12 mouse cellular contexts compared by ENCODE assay signal in genomic region chr7:89433893-89434616, GRCm38 (mm10). TPM values are rescaled to one million over a fixed set of nuclear protein-coding genes. Genes with fewer than 3 reads are reported as not detected.
DNase-seq lines count a peak whose midpoint lies in the region; ATAC-seq lines count a peak whose summit lies in the region.
"Had no signal": no experiment of that assay in that cellular context is flagged by ENCODE, and none has a peak within 500 bp of the region (broad histone marks: within the 10 kb centered on the region; RNA-seq: fewer than 3 reads in every experiment).

No protein-coding gene starts in this region.

- H3K27me3 ChIP-seq in heart, embryonic 10.5 days (ENCODE audit: insufficient read depth, poor library complexity, severe bottlenecking) = no peaks in the 10 kb centered on the region
- H3K27me3 ChIP-seq in heart, embryonic 12.5 days (replicated peaks) = no peaks in the 10 kb centered on the region
- no peaks in the 10 kb centered on the region for H3K27me3 ChIP-seq in lung, embryonic 15.5 days
- no peaks in the 10 kb centered on the region for H3K27me3 ChIP-seq in stomach, embryonic 16.5 days (ENCODE audit: control insufficient read depth, insufficient read depth, low read length)

- no peak overlapping the region for H3K9ac ChIP-seq in heart, embryonic 12.5 days
- no peak overlapping the region for H3K9ac ChIP-seq in lung, embryonic 15.5 days
- no peak overlapping the region for H3K9ac ChIP-seq in stomach, embryonic 16.5 days (ENCODE audit: low read length)

- peak; percentile 70 for DNase-seq in heart, embryonic 10.5 days (ENCODE audit: low spot score)
- DNase-seq in lung, postnatal 25 days (ENCODE audit: low spot score) = no peak
- DNase-seq in kidney, adult 8-10 months = peak; percentile 90 to 96
- no peak for DNase-seq in urinary bladder, postnatal 4 days (ENCODE audit: low spot score in 2 of 2)
- DNase-seq in urinary bladder, postnatal 25 days (ENCODE audit: low spot score) = no peak
- DNase-seq: B cell, adult 2 months; heart, postnatal 14 days; lung, adult 2 months had no signal

- no peak for ATAC-seq in heart, embryonic 12.5 days (ENCODE audit: insufficient number of reproducible peaks, low FRiP score)
- ATAC-seq in lung, embryonic 15.5 days (ENCODE audit: borderline replicate concordance, extremely low read depth, low FRiP score, low TSS enrichment) = no peak
- ATAC-seq in stomach, embryonic 16.5 days (ENCODE audit: insufficient read depth, low FRiP score) = no peak

- H3K27ac ChIP-seq in heart, embryonic 10.5 days = no peak overlapping the region
- H3K27ac ChIP-seq in heart, embryonic 12.5 days (ENCODE audit: poor library complexity, severe bottlenecking) = no peak overlapping the region
- peak overlapping the region; percentile 5; the same call in 1 of the 2 replicates for H3K27ac ChIP-seq in lung, embryonic 15.5 days
- H3K27ac ChIP-seq in stomach, embryonic 16.5 days (ENCODE audit: low read length) = peak overlapping the region; percentile 63; the same call in 1 of the 2 replicates
- H3K27ac ChIP-seq: midbrain, embryonic 10.5 days had no signal

- 36% methylated on average over 8 of the region's 8 CpGs for WGBS in heart, embryonic 10.5 days
- WGBS in heart, embryonic 12.5 days = 41% methylated on average over 8 of the region's 8 CpGs
- WGBS in lung, embryonic 15.5 days = 32% methylated on average over 8 of the region's 8 CpGs
- WGBS in stomach, embryonic 16.5 days = 49% methylated on average over 8 of the region's 8 CpGs

- no peaks in the 10 kb centered on the region for H3K36me3 ChIP-seq in heart, embryonic 10.5 days
- H3K36me3 ChIP-seq in heart, embryonic 12.5 days = no peaks in the 10 kb centered on the region
- no peaks in the 10 kb centered on the region for H3K36me3 ChIP-seq in lung, embryonic 15.5 days
- H3K36me3 ChIP-seq in stomach, embryonic 16.5 days (ENCODE audit: control insufficient read depth, insufficient read depth, low read length) = no peaks in the 10 kb centered on the region
- H3K36me3 ChIP-seq: midbrain, embryonic 10.5 days had no signal

- peaks cover 20% of the 10 kb centered on the region for H3K4me1 ChIP-seq in heart, embryonic 10.5 days
- peaks cover 6% of the 10 kb centered on the region; the same call in 1 of the 2 replicates for H3K4me1 ChIP-seq in heart, embryonic 12.5 days (replicated peaks)
- H3K4me1 ChIP-seq in lung, embryonic 15.5 days = peaks cover 11% of the 10 kb centered on the region
- peaks cover 10% of the 10 kb centered on the region for H3K4me1 ChIP-seq in stomach, embryonic 16.5 days (ENCODE audit: control insufficient read depth, insufficient read depth, low read length)
- H3K4me1 ChIP-seq: midbrain, embryonic 10.5 days had no signal

- H3K4me2 ChIP-seq in heart, embryonic 12.5 days = no peak overlapping the region
- no peak overlapping the region for H3K4me2 ChIP-seq in lung, embryonic 15.5 days
- no peak overlapping the region for H3K4me2 ChIP-seq in stomach, embryonic 16.5 days (ENCODE audit: low read depth, low read length)

- H3K4me3 ChIP-seq in heart, embryonic 10.5 days = no peak overlapping the region
- H3K4me3 ChIP-seq in heart, embryonic 12.5 days = no peak overlapping the region
- no peak overlapping the region for H3K4me3 ChIP-seq in lung, embryonic 15.5 days
- H3K4me3 ChIP-seq in stomach, embryonic 16.5 days (replicated peaks; ENCODE audit: low read length) = no peak overlapping the region
- H3K4me3 ChIP-seq: midbrain, embryonic 10.5 days had no signal

- H3K9me3 ChIP-seq in heart, embryonic 10.5 days = no peaks in the 10 kb centered on the region
- H3K9me3 ChIP-seq in heart, embryonic 12.5 days (replicated peaks) = no peaks in the 10 kb centered on the region
- no peaks in the 10 kb centered on the region for H3K9me3 ChIP-seq in lung, embryonic 15.5 days
- no peaks in the 10 kb centered on the region for H3K9me3 ChIP-seq in stomach, embryonic 16.5 days (replicated peaks; ENCODE audit: control insufficient read depth, low read length)
- H3K9me3 ChIP-seq: midbrain, embryonic 10.5 days had no signal

RNA-seq across cellular contexts. Expression of gene Fzd4, which starts 29.9 kb away (rescaled TPM):
- 9.2 and 9.7 TPM in 2 replicates for polyA plus RNA-seq in heart, embryonic 10.5 days (2016; fragmentation: Nextera tagmentation; extraction: Ambion mirVana)
- polyA plus RNA-seq in heart, embryonic 12.5 days (2016; fragmentation: Nextera tagmentation; extraction: Ambion mirVana) = 10.5 and 11.0 TPM in 2 replicates
- polyA plus RNA-seq in lung, embryonic 15.5 days (2015; fragmentation: Nextera tagmentation; extraction: Ambion mirVana) = 11.6 and 13.1 TPM in 2 replicates
- polyA plus RNA-seq in stomach, embryonic 16.5 days (2015; fragmentation: Nextera tagmentation; extraction: Ambion mirVana) = 14.7 and 14.8 TPM in 2 replicates

RNA-seq across cellular contexts. Expression of gene Tmem135, which starts 30.0 kb away (rescaled TPM):
- 29.2 and 30.1 TPM in 2 replicates for polyA plus RNA-seq in heart, embryonic 10.5 days (2016; fragmentation: Nextera tagmentation; extraction: Ambion mirVana)
- 30.2 and 31.2 TPM in 2 replicates for polyA plus RNA-seq in heart, embryonic 12.5 days (2016; fragmentation: Nextera tagmentation; extraction: Ambion mirVana)
- polyA plus RNA-seq in lung, embryonic 15.5 days (2015; fragmentation: Nextera tagmentation; extraction: Ambion mirVana) = 20.0 and 23.2 TPM in 2 replicates
- polyA plus RNA-seq in stomach, embryonic 16.5 days (2015; fragmentation: Nextera tagmentation; extraction: Ambion mirVana) = 36.3 and 43.1 TPM in 2 replicates

Comparison
In these comparisons a context has a peak if more than half of its experiments do, and no peak if none do; other contexts are left out.
1. DNase-seq: peak in heart, embryonic 10.5 days (single experiment) and kidney, adult 8-10 months (2 of 2); none in lung, postnatal 25 days (single experiment), urinary bladder, postnatal 4 days (0 of 2) and urinary bladder, postnatal 25 days (single experiment).
2. H3K27ac ChIP-seq: peak in lung, embryonic 15.5 days (single experiment) and stomach, embryonic 16.5 days (single experiment); none in heart, embryonic 10.5 days (single experiment) and heart, embryonic 12.5 days (single experiment).